Mouse (Mus musculus): ENCODE measurements around the gene Olfr694. TPM values are rescaled to one million over a fixed set of nuclear protein-coding genes. Genes with fewer than 3 reads are reported as not detected.

Gene Olfr694
- polyA plus RNA-seq (2012; rRNA removed; ENCODE audit: low replicate concordance): not detected in 2 replicates

GRCm38 (mm10) chr7:106691714-106692113 is at the start of gene Olfr694:
Gene Olfr694, minus strand, starts transcription at chr7:106691814.

GRCm38 (mm10) chr7:106716296-106716695 is 24.7 kb upstream of the Olfr694 start, which contains the start of gene Olfr695:
Gene Olfr695, minus strand, starts transcription at chr7:106716396.

DNA sequence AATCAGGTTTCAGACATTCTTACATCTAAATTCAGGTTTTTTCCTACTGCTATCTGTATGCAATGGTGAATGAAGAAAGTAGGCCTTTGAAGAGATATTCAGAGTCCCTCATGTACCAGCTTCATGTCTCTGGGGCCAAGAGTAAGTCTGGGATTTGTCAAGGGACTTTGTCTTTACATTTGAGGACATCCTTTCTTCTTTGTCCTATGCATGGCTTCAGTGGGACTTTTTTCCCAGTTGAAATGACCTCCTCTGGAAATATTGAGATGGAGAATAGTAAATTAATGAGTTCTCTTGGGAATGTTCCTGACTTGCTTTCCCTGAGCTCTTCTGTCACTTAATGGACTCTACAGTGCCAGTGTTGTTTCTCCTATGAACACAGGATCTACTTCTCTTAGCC is 11.1 kb downstream of the Olfr694 start, which contains the start of gene Olfr693:
Gene Olfr693, minus strand, starts transcription at position 101 of the 400 bp plus-strand sequence.

Other genes with a start within 250 kb of the Olfr694 start
- gene Olfr693, start 11.2 kb downstream of the Olfr694 start, polyA plus RNA-seq (2012; rRNA removed; ENCODE audit: low replicate concordance): not detected in 2 replicates
- gene Olfr695, start 24.6 kb upstream of the Olfr694 start, polyA plus RNA-seq (2012; rRNA removed; ENCODE audit: low replicate concordance): not detected in 2 replicates
- not detected in 2 replicates for gene Olfr697, start 50.6 kb upstream of the Olfr694 start, polyA plus RNA-seq (2012; rRNA removed; ENCODE audit: low replicate concordance)
- gene Olfr698, start 63.6 kb upstream of the Olfr694 start, polyA plus RNA-seq (2012; rRNA removed; ENCODE audit: low replicate concordance): not detected in 2 replicates
- gene Olfr699, start 101.4 kb upstream of the Olfr694 start, polyA plus RNA-seq (2012; rRNA removed; ENCODE audit: low replicate concordance): not detected in 2 replicates
- gene Olfr700, start 117.0 kb upstream of the Olfr694 start, polyA plus RNA-seq (2012; rRNA removed; ENCODE audit: low replicate concordance): not detected in 2 replicates
- gene Olfr701, start 122.3 kb upstream of the Olfr694 start, polyA plus RNA-seq (2012; rRNA removed; ENCODE audit: low replicate concordance): not detected in 2 replicates
- not detected in 2 replicates for gene Olfr702, start 142.1 kb upstream of the Olfr694 start, polyA plus RNA-seq (2012; rRNA removed; ENCODE audit: low replicate concordance)
- not detected in 2 replicates for gene Olfr703, start 151.5 kb upstream of the Olfr694 start, polyA plus RNA-seq (2012; rRNA removed; ENCODE audit: low replicate concordance)
- not detected in 2 replicates for gene Olfr704, start 171.4 kb upstream of the Olfr694 start, polyA plus RNA-seq (2012; rRNA removed; ENCODE audit: low replicate concordance)
- not detected in 2 replicates for gene Olfr705, start 185.1 kb upstream of the Olfr694 start, polyA plus RNA-seq (2012; rRNA removed; ENCODE audit: low replicate concordance)
- gene Olfr706, start 196.3 kb upstream of the Olfr694 start, polyA plus RNA-seq (2012; rRNA removed; ENCODE audit: low replicate concordance): not detected in 2 replicates
- not detected in 2 replicates for gene Olfr707, start 209.4 kb upstream of the Olfr694 start, polyA plus RNA-seq (2012; rRNA removed; ENCODE audit: low replicate concordance)
- gene Olfr1532-ps1, start 216.2 kb upstream of the Olfr694 start, polyA plus RNA-seq (2012; rRNA removed; ENCODE audit: low replicate concordance): not detected in 2 replicates
- not detected in 2 replicates for gene Olfr709-ps1, start 240.4 kb upstream of the Olfr694 start, polyA plus RNA-seq (2012; rRNA removed; ENCODE audit: low replicate concordance)